Mouse (Mus musculus): Measurements from ENCODE around the gene Itgb2. TPM values are rescaled to one million over a fixed set of nuclear protein-coding genes. Genes with fewer than 3 reads are reported as not detected.

Itgb2 gene
- total RNA-seq, 2 experiments from 2014 or later: 3.6 TPM

DNA sequence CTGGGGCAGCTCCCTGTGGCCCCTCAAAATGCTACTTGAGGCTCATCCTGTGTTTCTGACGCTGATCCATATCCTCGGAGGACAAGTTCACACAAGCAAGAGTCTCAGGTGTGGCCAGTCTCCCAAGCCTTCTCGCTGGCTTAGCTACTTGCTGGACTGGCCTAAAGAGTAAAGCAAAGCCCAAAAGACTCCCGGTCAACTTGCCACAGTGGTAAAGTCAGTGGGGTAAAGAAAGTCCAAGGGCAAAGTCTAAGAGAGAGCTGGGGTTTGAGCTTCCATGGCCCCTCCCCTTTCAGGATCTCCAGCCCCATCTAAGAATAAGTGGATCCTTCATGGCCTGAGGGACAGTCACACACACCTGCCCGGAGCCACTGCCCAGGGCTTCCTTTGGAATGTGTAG lies 22.1 kb downstream of the Itgb2 start:
- no peak for DNase-seq

DNA sequence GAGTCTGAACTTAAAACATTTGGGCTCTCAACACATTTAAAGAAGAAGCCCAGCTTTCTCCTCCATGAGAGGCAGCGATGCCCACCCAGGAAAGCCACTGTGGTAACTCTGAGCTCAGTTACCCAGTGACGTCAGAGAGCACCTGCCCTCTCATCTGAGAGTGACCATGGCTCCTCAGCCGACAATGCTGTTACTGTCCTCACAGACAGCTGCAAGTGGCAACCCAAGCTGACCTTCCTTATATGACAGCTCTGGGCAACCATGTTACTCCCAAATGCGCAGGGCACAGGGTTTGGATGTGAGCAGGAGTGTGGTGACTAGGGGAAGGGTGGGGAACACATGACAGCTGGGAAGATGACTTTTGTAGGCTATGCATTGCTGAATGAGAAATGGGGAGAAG lies 23.2 kb downstream of the Itgb2 start:
- DNase-seq: no peak

DNA sequence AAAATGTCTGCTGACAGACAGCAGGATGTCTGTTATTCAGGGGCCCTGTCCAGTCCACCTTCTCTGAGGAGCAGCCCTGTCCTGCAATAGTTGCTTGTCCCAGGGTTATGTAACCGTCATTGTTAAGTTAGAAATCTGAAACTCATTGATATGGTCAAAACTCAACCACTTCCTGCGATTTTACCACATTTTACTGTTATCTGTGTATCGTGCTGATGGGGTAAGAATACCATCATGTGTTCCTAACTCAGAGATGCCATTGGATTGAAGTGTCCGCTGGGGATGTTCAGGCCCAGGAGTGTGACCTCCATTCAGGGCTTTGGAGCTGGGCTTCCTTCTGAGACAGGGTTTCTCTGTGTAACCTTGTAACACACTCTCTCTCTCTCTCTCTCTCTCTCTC lies 24.9 kb downstream of the Itgb2 start:
- no peak for DNase-seq

DNA sequence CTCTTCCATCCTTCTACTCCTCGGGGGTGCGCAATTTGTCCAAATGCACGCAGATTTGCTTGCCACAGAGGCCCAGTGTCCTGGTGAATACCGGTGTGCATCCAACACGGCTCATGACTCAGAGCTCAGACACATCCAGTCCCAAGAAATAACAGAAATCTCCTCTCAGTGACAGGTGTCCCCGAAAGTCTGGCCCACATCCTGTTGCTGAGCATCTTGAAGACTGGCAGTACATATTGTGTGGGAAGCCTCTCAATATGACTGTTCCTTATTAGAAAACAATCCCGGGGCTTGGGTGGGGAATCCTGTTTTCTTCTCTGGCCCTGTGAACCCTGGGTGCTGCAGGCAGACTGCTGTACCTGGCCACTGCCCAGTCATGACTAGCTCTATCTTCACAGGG lies 26.6 kb downstream of the Itgb2 start:
- peak; percentile 45 for DNase-seq

DNA sequence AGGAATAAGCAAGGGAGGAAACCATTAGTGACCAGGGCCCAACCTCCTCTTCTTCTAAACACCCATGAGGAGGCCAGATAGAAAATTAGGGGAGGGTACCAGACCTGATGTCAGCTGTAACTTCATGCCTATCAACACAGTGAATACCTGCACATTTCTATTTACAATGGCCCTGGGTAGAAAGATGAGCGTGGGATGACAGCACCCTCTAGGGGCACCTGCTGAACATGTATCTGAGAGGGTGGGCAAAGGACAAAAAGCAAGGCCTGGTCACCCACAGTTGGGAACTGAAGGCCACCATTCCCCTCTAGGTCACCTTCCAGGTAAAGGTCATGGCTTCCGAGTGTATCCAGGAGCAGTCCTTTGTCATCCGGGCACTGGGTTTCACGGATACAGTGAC lies 27.6 kb downstream of the Itgb2 start:
- DNase-seq: no peak

DNA sequence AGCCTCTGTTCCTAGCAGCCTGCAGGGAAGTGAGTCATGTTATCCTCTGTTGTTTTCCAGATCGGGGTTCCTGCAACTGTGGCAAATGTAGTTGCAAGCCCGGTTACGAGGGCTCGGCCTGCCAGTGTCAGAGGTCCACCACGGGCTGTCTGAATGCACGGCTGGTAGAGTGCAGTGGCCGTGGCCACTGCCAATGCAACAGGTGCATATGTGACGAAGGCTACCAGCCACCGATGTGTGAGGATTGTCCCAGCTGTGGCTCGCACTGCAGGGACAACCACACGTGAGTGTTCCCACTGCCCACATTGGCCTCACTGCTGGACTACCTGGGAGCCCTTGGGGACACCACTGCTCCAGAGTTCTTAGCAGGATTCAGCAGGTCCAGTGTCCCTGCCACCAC lies 30.0 kb downstream of the Itgb2 start:
- DNase-seq: no peak

DNA sequence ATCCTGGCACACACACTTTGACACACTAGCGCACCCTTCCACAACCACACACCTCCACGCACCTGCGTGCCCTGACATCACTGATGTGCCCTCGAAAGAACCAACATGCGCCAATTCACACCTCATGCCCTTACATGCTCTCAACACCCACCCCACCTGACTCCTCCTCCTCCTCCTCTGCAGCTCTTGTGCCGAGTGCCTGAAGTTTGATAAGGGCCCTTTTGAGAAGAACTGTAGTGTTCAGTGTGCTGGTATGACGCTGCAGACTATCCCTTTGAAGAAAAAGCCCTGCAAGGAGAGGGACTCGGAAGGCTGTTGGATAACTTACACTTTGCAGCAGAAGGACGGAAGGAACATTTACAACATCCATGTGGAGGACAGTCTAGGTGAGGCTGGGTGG lies 30.8 kb downstream of the Itgb2 start:
- DNase-seq: no peak

DNA sequence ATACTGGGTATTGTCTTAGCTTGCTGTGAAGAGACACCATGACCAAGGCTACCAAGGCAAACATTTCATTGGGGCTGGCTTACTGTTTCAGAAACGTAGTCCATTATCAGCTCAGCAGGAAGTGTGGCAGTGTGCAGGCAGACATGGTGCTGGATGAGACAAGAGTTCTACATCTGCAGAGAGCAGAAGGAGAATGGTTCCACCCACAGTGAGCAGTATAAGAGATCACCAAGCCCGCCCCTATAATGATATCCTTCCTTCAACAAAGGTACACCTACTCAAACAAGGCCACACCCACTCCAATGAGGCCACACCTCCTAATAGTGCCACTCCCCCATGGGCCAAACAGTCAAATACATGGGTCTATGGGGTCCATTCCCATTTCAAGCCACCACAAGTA lies 31.5 kb downstream of the Itgb2 start:
- no peak for DNase-seq

DNA sequence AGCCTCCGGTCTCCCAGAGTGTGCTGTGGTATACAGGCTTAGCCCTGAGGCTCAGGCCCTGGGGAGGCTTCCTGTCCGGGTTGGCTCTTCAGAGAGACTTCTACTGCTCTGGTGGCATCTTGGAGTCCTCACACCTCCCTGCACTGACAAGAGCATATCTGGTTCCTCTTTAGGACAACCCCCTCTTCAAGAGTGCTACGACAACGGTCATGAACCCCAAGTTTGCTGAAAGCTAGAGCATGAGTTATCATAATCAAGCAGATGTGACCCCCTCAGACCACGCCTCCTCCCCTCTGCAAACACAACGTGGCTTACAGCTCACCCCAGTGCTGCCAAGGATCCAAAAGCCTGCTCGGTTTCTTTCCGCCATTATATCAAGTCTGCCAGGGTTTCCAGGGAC lies 35.0 kb downstream of the Itgb2 start:
- no peak for DNase-seq

DNA sequence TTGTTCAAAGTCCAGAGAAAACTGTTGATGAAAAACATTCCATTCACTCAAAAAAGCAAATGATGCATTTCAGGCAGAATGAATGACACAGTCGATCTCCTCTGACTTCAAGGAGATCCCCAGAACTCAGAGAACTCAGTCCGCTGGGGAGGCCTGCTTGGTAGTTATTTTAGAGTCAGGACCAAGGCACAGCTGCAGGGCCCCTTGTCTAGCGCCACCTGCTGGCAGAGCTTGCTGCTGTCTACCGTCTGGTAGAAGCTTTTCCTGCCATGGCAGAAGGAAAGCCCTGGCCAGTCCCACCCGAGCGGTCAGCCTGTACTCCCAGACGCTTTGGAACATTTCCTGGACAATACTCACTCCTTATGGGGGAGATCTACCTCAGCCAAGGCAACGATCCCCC lies 36.6 kb downstream of the Itgb2 start:
- DNase-seq: peak; percentile 71 to 78

DNA sequence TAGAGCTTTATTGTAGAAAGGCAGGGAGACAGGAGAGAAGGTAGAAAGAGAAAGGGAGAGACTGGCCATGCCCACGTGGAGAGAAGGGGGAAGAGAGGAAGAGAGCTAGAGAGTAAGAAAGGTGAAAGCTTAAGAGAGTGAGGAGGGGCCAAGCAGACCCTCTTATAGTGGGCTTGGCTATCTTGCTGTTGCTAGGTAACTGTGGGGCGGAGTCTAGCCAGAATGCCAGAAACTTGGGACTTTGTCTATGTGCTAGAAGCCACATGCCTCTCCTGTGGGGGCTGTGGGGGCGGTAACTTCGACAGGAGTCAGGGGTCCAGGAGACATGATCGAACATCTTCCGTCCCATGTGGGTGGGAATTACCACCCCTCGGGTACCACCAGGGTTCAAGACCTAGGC lies 39.4 kb downstream of the Itgb2 start:
- no peak for DNase-seq

DNA sequence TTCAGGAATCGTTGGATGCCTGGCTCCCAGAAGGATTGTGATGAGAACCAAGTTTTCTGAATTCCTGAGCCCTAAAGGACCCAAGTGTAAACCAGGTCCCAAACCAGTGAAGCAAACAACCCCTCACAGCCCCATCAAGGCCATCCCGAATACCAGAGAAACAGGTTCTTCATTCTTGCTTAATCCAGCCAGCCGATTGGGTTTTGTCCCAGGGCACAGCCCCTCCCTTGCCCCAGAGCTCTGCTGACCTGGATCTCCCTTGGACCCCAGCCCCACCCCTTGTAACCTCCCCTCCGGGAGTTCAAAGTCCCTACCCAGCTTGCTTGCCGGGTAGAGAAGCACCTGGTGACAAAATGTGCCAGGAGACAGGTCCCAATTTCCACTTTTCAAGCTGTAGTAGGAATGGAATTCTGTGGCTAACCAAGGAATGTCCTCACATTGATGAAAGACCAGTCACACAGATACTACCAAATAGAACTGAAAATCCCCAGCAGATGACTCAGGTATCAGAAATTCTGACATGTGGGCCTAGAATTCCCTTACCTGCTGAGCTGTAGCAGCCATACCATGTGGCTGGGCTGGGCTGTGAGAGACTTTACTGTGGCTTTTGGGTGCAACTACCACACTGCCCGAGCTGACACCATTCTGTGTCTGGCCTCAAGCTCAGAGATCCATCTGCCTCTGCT lies 40.1 kb downstream of the Itgb2 start:
- no peak for DNase-seq

DNA sequence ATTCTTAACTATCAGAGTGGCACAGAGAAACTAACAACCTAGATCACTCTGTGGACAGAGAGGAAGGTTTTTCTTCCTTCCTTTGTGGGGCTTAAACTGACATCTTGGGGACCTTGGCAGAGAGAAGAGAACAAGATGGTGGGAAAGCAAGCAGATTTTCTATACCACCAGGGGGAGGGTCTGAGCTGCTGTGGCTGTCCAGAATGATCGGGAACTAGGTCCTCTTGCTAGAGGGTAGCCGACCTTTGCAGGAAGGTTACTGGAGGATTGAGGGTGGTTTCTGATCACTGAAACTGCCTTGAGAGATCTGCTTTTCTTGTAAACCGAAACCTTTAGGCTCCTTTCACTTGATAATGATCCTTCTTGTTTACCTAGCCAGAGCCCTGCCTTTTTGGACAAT lies 42.2 kb downstream of the Itgb2 start:
- DNase-seq: no peak

DNA sequence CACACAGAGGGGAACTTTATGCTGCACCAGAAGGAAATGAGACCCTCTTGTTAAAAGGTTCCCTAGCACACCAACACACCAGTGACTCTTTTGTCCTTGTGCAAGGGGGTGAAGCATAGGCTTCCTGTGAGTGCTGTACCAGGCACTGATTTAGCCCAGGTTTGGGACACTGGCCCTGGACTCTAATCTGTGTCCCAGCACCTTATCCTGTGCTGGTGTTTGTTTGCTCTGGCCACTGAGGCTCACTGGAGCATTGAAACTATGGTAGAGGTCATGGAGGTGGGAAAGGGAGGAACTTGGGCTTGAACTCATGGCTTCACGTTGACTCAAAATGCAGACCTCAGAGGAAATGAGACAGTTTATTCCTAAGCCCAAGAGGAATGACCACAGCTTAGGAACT lies 43.1 kb downstream of the Itgb2 start:
- no peak for DNase-seq

DNA sequence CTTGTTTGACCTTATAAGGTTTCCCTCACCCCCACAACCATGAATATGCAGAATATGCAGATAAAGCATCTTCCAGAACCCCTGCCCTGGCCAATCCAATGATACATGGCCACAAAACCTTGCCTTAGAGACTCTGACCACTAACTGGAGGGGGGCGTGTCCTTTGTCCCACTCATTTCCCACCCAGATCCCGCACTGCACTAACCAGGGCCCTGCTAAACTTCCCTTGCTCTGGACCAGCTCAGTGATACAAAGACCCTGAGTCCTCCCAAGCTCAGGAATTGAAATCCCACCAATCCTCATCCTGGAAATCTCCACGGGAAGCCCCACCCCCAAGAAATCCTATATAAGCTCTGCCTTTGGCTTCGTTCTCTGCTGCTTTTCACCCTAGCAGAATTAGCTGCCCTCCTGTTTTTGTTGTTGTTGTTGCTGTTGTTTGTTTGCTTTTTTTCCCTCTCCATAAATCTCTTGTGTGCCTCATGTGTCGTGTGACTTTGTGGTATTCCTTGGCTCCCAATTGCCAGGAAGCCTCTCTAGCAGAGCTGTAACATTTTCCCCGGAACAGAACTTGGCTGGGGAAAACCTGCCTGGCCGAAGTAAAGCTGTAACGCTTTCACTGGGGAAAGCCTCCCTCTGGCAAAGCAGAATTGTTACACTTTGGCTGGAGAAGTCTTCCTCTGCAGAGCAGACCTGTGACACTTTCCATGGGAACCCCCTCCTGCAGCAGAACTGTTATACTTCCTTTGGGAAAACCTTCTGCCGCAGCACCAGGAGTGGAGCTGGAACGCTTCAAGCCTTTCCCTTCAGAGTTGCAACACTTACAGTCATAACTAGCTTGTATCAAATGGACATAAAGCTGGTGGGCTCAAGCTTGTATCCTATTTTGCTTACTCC lies 50.2 kb downstream of the Itgb2 start:
- DNase-seq: no peak

DNA sequence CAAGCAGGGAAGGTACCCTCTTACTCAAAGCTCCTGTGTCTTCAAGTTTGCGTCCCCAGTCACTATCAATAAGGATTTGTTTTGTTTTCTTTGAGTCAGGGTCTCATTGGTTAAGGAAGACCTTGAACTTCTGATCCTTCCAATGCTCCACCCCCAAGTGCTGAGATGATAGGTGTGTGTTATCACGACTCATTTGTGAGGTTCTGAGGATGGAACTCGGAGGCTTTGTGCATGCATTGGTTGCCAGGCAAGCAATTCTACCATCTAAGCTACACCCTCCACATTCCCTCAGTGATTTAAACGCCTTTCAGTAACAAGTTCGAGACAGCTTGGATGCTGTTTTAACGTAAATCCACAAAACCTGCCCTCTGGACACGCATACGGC lies 51.0 kb downstream of the Itgb2 start:
- DNase-seq: no peak

DNA sequence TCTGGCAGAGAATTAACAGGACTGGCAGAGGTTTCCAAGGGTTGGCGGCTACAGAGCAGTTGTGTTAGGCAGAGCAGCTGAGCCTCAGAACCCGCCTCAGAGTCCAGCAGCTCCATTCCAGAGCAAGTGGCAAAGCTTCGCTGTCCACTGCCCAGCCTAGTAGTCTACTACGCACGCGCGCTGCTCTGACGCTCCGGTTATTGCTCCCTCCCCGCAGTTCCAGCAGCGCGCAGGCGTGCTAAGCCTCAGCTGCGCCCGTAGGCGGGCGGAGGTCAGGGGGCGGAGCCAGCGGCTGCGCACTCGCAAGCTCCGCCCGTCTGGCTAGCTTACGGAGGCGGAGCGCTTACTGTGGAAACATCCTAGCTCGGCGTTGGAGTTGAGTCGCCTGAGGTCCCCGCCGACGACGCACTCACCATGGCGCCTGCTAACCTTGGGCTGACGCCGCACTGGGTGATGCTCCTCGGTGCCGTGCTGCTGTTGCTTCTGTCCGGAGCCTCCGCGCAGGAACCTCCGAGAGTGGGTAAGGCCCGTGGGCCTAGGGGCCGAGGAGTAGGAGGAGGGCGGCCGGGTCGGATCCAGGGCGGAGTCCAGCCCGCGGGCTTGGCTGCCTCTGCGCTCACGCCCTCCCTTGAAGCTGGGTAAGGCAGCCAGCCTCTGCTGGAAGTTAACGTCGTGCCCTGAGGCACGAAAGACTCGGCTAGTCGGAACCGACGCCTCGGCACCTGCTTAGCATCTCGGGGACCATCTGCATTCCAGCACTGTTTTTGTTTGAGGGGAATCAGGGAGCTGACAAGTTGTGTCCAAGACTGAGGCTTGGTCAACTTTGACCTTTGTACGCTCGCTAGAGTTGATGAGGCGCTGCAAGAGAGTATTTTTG lies 51.6 kb downstream of the Itgb2 start, which contains the start of gene Pttg1ip:
Gene Pttg1ip (plus strand): TSS at position 313 of the 877 bp plus-strand sequence.
- peak; percentile 95 for DNase-seq

DNA sequence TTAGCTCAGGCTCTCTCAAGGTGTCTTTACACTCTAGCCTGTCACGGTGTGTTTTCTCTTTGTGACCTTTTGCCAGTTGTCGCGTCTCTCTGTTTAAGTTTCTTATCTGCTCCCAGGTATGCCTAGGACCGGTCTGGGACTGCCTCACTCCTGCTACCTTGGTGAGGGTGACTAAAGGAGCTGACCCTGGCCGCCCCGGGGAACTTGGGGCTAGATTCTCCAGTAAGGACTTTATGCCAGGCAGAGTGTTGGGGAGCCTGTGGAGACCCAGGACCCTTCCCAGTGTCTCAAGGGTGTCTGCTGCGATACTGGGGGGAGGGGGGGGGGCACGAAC lies 52.2 kb downstream of the Itgb2 start:
- DNase-seq: no peak

DNA sequence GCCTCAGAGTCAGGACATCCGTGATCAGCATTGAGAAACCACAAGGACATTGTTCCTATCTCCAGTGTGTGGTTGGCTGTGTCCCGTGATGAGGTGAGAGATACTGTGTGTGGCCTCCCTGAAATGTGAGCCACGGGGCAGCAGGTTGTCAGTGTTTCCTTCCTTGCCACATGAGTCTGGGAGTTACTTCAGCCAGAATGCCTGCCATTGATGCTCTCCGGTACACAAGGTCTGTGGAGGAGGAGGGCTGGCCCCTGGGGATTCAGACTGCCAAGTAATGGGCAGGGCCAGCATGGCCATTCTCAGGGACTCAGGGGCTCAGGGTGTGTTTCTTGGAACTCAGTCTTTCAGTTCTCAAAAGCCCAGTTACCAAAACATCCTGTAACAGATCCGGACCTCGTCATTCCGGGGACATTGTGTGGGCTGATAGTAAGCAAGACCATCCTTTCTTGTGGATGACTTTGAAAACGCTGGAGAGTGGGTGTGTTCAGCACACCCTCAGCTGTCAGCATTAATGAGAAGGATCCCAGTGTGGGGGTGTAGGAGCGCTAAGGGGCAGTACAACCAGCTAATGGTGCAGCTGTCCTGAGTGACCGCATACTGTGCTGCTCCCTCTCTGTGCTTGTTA lies 53.9 kb downstream of the Itgb2 start:
- DNase-seq: no peak

DNA sequence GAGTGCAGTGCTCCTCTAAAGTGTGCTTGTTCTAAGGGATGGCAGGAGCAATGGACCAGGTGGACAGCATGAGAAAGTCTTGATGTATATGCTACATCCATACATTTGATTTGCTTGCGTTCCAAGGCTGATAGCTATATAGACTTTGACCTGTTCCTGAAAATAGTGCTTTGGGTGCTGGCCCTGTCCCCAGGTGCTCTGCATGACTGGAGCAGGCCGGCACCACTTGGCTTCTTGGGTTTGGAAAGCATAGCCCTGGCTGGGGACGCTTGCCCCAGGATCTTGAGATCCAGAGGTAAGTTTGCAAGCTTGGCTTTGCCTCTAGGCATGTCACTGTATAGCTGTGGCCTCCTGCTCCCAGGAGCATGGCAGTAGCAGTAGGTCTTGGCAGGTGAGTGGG lies 56.6 kb downstream of the Itgb2 start:
- DNase-seq: no peak

DNA sequence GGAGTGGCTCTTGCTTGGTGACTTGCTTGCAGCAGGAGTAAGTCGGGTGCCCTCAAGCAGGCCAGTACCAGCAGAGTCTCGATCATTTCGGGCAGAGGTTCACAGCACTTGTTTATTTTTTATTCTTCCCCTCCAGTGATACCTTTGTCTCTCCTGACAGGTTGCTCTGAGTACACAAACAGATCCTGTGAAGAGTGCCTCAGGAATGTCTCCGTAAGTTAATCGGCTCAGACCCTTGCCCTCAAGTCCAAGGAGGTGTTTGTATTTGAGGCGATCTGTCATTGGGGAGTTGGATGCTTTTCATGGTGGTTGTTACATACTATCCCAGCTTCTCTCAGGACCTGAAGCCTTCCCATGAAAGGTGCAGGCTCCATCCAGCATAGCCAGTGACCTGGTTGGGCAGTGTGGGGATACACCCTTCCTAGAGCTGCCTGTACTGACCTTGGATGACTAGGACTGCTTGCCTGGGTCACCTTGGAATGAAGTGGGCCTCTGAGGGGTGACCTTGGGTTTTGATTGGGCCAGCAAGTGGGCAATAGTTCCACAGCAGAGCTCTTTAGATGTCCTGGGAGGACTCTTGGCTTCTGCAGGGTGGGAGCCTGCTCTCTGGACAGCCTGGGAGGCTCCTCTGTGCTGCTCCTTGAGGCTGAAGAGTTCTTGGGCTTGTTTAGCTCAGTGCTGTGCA lies 57.2 kb downstream of the Itgb2 start:
- DNase-seq: no peak

DNA sequence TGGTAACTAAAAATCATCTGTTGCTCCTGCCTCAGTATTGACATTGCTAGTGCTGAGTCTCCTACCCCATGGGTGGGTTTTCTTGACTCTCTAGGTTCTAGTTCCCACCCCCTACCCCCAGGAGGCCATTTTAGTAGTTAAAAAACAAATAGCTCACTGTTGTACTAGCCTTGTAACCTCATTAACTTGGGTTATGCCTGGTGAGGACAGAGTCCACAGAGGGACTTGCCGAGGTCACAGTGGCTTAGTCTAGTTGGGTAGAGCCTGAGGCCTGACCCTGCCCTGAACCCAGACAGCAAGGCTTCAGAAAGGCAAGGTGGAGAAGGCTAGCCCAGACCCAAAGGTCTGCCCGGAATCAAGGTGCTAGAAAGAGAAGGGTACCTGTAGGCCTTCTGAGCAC lies 58.0 kb downstream of the Itgb2 start:
- DNase-seq: no peak
